Mouse (Mus musculus) adrenal gland, adult 8-10 months (tissue): ENCODE results near the gene Mzt1. TPM values are rescaled to one million over a fixed set of nuclear protein-coding genes. Genes with fewer than 3 reads are reported as not detected.
"Not testable (repeated sequence)": the region's sequence is repeated elsewhere in the genome, so short reads cannot be mapped to it uniquely, and the experiment has no call there.

Experiments
- DNase-seq: peaks from one replicate; pipeline ENCODE4 v3.0.0; 2022
- total RNA-seq, 4 experiments: library from RNA; stranded (reverse); gene quantifications; 2 replicates each; pipeline ENCODE4 v1.2.4; 2022

Mzt1 gene
- total RNA-seq = 10 to 100 TPM; 32.6 to 40.4 (median 39.7) TPM

DNA sequence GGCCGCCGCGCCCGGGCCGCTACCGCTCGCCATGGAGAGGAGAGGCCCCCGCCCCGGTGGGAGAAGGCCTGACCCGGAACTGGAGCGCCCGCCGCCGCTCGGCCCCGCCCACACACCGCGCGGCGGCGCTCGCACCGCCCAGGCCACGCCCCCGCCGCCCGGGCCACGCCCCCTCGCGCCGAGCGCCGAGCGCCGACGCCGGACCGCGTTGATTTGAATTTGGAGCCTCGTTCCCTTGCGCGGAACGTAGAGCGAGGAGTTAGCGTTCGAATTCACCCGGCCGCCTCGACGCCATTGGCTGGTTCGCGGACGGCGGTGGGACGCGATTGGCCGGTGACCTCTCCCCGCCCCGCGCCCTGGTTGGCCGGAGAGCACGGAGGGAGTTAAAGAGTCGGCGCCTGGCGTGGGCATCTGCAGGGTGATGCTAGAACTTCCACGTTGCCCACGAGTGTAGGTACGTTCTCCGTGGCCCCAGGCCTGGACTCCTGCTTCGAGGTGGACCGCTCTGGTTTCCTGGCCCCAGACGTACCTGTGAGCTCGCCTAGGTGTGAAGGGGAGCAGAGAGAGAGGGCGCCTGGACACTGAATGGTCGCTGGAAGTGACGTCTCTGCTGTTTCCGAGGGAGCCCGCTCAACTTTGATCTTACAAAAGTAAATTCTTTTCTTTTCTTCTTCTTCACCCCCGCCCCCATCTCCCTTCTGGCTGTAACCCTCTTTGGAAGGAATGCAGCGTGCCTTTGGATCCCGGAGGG, at the start of gene Mzt1, which contains the start of gene Bora:
Gene Mzt1, minus strand, starts transcription at position 104 of the 751 bp plus-strand sequence.
Gene Bora, plus strand, starts transcription at position 192 of the 751 bp plus-strand sequence.
- peak; percentile 90 for DNase-seq

DNA sequence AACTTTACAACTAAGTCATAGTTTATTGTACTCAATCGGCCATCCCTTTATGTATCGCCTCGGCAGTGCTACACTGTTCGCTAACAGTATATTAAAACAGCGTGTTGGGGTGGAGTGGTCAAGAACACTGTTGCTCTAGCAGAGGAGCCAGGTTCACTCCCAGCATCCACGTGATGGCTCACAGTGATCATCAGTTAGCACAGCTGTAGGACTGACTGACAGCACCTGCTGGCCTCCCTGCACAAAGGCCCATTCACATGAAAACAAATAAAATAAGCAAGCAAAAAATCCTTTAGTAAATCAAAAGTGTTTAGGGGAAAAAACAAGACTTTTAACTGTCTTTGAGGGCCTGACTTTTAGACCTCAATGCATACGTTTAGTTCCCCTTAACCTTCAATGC, 43.0 kb upstream of the Mzt1 start:
- no peak for DNase-seq

DNA sequence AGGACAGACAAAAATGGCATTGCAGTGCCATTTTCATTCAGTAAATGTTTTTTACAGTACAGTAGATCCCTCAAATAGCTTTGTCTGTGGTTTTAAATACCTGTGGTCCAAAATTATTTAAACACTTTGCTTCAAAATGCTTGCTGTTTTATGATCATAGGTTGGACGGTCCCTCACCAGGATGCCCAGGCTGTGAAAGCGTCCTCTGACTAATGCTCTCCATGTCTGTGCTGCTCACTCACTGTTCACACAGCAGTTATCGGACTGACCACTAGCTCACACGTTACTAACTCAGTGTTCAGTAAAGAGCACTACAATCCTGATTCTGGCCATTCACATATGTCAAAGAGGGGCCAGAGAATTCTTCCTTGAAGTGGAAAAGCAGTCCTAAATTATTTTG, 25.2 kb upstream of the Mzt1 start:
- no peak for DNase-seq

DNA sequence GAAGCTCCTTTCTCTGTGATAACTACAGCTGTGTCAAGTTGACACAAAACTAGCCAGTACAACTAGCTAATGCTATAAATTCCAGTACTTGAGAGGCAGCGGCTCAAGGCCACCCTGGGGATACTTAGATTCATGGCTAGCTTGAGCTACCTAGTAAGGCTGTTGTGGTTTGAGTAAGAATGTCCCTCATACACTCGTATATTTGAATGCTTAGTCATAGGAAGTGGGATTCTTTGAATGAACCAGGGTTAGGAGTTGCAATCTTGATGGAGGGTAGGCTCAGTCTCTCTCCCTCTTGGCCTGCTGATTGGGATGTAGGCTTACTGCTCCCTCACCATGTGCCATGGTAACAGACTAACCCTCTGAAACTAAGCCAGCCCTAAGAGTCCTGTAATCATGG, 17.2 kb upstream of the Mzt1 start:
- DNase-seq = no peak

DNA sequence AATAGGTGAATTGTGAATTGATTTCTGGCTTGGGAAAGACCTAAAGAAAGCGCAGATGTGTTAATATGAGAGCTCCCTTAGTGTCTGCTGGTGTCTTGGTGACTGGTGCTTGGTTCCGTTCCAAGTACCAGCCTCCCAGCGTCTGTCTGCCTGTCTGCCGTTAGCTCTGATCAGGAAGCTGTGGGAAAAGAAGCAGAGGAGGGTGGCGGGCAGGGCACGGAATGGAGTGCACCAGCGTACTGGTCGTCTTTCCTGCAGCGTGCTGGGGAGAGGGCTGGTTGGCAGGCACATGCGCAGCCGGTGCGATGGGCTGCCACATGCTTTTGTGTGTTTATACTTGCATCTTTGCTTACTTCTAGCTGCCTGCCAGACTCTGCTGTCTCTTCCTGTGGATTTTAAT, 14.7 kb upstream of the Mzt1 start:
- no peak for DNase-seq

DNA sequence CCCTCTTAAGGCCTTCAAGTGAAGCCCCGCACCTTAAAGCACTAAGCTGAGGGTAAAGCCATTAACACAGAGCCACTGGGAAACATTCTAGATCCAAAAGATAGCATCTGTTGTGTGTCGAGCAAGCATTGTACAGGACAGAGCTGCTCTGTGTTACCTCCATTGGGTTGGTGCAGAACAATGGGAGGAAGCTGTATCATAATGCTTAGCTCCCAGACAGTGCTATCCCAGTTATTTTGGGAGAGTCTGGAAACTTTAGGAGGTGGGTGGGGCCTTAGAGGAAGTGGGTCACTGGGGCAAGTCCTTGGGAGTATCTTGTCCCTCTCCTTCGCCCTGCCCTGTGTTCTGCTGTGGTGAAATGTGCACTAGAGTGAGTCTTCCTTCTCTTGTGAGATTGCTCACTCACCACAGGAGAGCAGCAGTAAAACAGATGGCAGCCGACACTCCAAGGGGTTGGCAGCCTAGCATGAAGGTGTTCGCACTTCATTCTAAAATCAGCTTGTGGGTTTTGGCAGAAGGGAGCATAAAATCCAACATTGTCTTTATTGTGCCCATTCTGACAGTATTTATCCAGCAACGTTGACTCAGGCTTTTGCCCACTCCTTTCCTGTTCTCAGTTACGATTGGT, 13.1 kb upstream of the Mzt1 start:
- no peak for DNase-seq

DNA sequence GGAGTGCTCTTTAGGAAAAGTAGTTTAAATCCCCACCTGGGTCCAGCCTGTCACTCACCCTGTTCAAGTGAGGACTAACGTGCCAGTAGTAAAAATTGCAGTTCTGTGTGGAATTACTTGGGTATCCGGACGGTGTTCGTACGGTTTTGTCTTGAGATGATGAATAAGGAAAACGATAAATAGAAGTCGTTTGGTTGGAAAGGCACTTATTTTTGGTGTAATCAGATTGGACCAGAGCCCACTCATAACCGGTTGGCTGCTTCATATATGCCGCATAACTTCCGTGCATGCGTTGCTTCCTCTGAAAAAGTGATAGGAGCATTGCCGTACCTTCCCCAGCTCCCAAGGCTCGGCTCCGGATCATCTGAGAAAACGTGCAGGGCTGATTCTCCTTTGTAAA, 848 bp upstream of the Mzt1 start:
- no peak for DNase-seq

DNA sequence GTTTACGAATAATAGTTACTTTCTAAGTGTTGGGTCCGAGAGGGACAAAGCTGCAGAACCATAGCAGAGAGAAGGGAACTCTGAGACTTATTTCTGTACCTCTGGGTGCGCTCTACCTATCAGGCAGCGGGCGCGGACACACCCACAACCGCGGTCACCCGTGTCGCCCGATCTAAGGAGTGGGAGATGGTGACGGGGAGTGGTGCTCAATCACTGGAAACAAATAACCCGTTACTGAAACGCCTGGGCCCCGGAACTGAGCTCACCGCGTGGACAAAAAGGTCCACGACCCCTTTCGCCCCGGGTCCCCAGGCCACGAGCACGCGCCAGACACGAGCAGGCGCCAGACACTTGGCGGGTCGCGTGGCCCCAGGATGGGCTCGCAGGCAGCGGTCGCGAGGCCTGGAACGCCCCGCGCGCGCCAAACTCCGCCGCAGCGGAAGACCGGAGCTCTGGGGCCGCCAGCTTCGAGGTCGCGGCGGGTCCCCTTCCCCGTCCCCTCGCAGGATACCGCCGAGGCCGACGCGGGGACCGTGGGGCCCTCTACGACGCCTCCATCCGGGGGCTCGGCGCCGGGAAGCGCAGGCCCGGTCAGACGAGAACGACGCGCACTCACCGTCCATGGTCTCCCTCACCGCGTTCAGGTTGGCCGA, 430 bp downstream of the Mzt1 start:
- DNase-seq = peak; percentile 12

DNA sequence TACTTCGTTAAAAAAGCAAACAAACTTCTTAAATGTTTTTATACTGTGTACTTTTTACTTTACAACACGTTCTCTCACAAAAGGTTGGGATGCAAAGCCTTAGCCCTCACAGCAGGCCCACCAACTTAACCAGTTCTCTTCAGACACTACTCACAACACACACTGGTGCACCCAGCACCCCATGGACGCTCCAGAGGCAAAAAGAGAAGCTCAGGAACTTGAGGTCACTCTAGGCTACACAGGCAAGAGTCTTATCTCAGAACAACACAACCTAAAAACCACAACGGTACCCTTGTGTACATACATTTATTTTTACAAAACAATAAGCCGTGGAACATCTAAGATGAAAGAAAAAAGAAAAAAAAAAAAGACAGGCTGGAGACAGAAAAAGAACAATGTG, 1.2 kb downstream of the Mzt1 start:
- no peak for DNase-seq

DNA sequence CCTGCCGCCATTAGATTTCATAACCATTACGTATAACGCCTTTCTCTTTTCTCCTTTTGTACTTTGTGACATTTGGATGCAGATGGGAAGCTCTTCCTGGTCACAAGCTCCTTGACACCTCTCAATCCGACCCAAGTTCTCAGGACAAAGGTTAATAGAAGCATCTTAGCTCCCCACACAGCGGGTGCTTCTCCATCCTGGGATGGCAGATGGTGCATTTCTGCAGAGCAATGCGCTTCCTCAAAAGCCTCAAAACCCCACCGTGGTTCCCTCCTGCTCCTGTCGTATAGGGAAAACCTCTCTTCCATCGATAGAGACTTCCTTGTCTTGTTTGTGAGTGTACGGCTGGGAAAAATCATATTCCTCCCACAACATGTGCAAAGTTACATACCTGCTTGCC, 1.8 kb downstream of the Mzt1 start:
- DNase-seq = no peak

DNA sequence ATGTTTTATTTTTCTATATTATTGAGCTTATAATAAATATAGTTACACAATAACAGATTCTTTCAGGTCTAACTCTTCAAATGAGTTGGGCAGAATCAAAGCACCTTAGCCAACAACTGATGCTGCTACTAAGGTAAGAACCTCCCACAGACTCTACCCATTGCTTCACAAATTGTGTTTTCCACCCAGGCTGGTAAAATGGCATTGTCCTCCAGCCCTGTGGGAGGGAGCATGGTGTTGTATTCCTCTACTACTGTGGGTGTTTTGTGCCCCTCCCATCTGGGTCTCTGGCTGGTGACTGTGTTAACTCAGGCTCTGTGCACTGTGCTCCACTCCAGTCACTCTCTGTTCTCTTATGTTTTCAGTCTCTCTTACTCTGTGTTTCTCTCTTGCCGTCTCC, 2.4 kb downstream of the Mzt1 start:
- no peak for DNase-seq

DNA sequence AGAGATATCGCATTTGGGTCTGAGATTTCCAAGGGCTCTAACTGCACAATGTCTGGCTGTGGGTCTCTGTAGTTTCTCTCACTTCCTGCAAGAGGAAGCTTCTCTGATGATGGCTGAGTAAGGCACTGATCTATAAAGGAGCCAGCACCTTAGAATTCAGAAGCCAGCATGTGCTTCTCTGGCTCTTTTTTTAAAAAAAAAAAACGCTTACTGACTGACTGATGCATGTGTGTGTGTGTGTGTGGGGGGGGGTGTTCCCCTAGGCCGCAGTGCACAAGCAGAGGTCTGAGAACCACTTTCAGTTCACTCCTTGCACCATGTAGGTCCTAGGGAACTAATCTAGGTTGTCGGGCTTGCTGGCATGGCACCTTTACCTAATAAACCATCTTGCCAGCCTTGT, 4.5 kb downstream of the Mzt1 start:
- DNase-seq = no peak

DNA sequence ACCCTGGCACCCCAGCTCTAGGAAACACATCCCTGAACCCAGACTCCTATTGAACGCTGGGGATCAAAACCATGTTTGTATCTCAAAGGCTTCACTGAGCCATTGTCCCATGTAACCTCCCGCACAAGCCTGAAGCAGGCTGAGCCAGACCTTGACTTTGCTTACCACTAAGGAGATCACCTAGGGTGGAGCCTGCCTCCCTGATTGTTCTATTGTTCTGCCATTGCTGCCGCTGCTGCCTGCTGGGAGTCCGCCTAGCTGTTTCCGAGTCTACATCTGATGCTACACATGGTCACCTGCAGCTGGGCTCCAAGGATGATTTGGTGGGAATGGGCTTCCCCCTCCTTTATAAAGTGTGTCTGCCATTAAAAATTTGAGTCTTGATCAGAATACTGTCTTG, 6.6 kb downstream of the Mzt1 start:
- not testable (repeated sequence) for DNase-seq

DNA sequence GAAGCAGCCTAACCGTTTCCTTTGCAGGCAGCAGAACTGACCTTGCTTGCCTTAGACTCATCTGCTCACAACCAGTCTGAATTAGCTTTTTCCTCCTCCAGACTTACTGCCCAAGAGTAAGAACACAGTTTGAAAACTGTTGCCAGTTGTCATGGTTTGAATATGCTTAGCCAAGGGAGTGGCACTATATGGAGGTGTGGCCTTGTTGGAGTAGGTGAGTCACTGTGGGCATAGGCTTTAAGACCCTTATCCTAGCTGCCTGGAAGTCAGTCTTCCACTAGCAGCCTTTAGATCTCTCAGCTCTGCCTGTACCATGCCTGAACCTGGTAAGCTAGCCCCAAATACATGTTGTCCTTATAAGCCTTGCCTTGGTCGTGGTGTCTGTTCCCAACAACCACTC, 8.2 kb downstream of the Mzt1 start:
- DNase-seq = no peak

DNA sequence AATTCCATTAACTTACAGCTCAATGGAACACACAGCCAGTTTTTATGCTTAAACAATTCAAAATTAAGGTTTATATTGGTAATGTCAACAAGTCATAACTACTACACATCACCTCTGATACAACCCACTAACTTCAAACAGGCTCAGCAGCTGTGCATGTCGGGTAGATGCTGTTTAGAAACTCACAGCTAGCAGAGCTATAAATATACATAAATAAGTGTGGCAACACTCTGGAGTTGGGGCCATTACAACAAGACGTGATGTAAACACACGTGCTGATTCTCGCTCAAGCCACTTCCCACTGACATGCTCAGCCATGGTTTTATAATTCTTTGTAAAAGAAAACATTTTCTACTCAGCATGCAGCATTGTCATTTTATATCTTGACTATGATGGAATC, 9.9 kb downstream of the Mzt1 start:
- no peak for DNase-seq

DNA sequence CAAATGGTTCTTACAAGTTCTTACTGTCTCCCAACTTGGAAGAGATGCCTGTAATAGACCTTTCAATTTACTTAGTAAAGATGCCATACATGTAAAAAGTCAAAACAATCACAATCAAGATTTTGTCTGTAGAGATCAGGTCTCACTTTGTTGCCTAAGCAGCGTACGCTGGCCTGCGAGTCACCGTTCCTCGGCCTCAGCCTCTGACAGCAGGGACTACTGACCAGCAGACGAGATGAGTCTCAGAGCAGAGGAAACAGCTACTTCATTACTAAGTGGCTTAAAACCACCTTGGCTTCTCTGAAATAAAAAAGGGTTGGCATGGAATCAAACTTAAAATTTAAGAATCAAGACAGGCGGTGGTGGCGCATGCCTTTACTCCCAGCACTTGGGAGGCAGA, 11.1 kb downstream of the Mzt1 start:
- DNase-seq = not testable (repeated sequence)

DNA sequence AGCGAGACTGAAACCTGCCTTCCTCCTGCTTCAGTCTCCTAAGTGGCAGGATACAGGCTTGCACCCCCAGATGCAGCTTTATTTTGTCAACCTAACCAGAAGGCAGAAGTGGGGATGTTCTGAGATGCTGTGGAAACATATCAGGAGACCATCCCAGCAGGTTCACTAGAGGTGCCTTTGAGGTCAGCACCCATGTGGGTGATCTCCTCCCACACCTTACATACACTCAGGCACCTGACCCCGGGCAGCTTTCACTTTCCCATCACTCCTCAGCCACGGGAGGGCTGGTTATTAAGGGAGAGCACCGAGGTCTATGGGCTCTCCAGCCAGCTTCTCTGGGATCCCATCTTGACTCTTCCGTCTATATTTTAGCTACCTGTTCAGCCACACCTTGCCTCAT, 13.3 kb downstream of the Mzt1 start:
- no peak for DNase-seq

DNA sequence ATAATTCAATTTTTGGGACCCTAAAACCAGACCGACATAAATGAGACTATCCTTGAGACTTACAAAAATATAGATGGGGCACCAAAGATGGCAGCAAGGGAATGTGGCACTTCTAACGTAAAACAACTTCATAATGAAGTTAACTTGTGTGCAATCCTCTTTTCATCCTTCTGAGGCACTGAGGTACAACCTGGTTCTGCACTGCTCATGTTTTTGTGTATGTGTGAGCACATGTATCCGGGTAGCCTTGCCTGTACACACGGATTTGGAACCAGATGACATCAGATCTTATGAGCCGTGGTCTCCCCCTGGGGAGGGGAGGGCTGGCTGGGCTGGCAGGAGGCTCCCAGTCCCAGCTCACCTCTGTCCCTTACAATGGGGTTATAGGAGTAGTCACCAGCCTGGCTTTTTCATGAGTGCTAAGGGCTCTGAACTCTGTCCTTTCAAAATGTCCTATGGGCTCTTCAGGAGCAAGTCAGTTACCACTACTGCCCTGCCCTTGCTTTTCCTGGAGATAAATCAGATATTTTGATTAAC, 14.5 kb downstream of the Mzt1 start:
- DNase-seq = no peak

DNA sequence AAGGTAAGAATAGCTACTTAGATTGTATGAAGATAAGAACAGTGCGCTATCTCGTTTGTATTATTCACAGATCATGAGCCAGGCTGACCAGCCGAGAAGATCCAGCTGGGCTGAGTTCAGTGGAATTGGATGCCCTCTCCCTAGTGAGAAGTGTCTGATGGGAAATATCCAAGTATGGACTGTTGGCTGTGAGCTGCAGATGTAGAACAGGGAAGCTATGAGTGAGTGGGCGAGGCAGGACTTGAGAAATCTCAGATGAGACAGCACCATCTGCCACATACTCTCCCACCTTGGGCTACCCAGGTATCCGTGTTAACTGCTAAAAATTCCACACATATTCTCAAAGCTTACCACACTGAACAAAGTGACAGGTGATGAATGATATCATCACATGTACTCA, 15.9 kb downstream of the Mzt1 start:
- no peak for DNase-seq

DNA sequence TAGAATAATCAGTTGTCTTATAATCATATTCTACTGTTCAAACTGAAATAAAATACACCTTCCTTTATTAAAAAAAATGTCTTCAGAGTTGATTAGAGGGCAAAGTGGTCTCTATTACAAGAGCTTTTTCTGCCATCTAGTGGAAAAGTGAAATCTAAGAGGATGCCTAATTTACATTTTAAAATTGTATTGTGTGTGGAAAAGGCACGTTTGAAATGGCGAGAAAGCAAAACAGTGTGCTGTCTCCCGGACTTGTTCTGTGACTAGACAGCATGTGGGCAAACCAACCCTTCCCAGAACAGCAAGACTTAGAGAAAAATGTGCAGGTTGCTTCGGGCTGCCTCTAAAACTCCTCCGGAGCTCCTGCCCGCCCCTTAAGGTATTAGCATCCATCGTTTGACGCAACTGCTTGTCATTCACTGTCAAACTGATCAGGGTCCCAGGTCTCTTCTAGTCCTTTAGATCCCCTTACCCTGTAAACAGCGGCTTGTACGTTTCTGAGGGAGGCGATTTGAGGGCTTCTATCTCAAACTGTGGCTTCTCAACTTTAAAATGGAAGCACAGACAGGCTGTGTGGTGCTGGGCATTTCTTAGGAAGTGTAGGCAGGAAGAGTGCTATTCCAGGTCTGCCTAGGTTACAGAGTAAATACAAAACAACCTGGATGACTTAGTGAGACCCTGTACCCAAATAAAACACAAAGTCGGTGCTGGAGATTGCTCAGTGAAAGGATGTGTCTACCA, 23.4 kb downstream of the Mzt1 start:
- no peak for DNase-seq

DNA sequence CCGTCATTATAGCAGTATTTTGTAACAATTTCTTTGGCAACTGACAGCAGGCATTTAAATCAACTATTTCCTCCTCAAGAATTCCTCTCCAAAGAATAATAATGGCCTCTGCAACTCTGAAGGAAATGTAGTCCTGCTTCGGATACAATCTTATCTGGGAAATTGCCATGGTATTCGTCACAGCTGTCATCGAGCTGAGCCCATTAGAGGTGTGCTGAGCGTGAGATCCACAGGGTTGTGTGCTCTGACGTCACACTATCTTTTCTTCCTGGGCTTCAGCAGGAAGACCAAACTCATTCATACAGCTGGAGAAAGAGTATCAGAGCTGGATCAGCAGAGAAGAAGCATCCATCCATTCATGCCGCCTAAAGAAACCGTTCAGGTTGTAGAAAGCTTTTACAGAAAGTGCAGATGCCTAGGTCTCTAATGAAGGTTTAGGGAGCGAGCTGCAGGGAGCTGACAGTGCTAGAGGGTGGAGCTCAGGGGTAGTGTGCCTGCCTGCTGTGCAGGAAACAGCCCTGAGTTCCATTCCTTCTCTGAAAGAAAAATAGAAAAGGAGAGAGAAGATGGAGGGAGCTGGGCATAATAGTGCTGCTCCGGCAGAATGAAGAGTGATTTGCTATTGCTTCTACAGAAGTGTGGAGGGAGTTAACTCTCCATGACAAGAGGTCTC, 26.7 kb downstream of the Mzt1 start:
- no peak for DNase-seq

DNA sequence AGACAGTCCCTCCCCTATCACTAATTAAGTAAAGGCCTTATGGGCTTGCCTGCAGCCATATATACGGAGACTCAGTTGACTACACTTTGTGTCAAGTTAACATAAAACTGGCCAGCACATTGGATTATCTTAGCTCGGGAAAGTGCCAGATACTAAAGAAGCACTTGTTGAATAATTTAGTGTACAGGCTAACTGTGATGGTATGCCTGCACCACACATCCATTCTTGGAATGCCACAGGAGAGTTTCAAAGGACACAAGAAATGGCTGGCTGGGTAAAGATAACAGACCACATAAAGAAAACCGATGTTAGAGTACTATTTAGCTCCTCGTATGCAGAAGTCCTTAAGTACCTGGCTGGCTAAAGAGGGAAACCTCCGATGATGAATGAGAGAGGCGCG, 27.2 kb downstream of the Mzt1 start:
- no peak for DNase-seq
